Mouse (Mus musculus): ENCODE measurements at regions not wholly inside any gene's neighbourhood (a gene's known extent, or its start where the extent isn't known, plus 50 kb on each side); places are given as distances from the start of the nearest gene placed in this dataset.

DNA sequence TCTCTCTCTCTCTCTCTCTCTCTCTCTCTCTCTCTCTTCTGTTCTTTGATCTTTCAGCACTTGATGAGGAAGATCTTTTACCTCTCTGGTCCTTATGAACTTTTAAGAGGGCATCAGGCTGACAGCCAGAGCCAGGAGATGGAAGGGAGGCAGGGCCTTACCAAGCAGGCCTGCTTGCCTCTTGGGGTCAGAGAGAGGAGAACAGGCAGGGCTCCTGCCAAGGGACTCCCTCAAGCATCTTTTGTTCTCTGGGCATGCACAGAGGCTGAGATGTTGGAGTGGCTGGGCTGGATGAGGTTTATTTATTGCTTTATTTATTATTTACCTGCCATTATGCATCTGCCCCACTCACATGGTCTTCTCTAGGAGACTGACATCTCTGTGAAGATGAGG, 278.5 kb downstream of the Psat1 start:
- no peaks in the 10 kb centered on the region; the same call in 1 of the 2 replicates for H3K27me3 ChIP-seq (ENCODE audit: control insufficient read depth, insufficient read depth, low read length)
- H3K36me3 ChIP-seq (ENCODE audit: control insufficient read depth, insufficient read depth) = no peaks in the 10 kb centered on the region
- no peak for ATAC-seq (replicated peaks; ENCODE audit: extremely low read depth, insufficient read depth, low FRiP score)
- no peak overlapping the region for H3K27ac ChIP-seq (ENCODE audit: low read length)
- H3K4me2 ChIP-seq (ENCODE audit: low read depth, low read length) = no peak overlapping the region
- H3K4me3 ChIP-seq (ENCODE audit: low read length) = no peak overlapping the region
- H3K4me1 ChIP-seq (ENCODE audit: control insufficient read depth, insufficient read depth, low read length) = no peaks in the 10 kb centered on the region
- H3K9ac ChIP-seq (ENCODE audit: low read length) = no peak overlapping the region
- H3K9me3 ChIP-seq (replicated peaks; ENCODE audit: control insufficient read depth, low read length) = no peaks in the 10 kb centered on the region

DNA sequence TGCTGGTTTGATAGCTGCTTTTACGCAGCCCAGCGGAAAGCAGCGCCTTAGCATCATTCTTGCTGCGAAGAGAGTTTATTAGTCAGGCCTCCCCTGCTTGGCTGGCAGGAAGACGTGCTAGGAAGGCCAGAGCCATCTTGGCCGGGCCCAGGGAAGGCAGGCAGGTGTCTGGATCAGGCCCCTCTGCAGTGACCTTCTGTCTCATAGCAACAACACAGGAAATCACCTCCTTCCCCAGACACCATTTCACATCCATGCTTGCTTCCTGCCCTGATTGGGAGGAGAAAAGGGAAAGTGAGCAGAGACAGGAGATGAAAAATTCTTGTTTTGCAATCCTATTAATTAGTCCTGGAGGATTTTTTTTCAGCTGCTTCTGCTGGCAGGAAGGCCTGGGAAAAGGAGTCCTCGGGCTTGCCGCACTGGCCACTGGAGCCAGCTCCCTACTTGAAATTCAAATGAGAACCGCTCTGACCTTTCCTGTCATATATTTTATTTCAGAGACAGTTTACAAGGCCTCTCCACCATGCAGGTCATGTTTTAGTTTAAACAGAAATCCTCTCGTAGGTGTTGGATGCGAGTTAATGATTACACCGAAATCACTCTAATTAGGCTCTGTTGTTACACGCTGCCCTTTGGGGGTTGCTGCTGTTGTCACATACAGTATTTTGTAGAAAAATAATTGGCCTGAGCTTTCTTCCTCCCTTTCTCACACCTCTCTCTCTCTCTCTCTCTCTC, 279.1 kb downstream of the Psat1 start:
- 57% methylated on average over 13 of the region's 13 CpGs for WGBS
- 0 out of 2 replicates have a peak, but pooled peaks have one; percentile 37 for ATAC-seq (replicated peaks; ENCODE audit: extremely low read depth, insufficient read depth, low FRiP score)
- Histone ChIP-seq H3K9ac (ENCODE audit: low read length) (no peak overlapping the region), H3K4me1 (ENCODE audit: control insufficient read depth, insufficient read depth, low read length) (no peaks in the 10 kb centered on the region), H3K4me2 (ENCODE audit: low read depth, low read length) (no peak overlapping the region), H3K36me3 (ENCODE audit: control insufficient read depth, insufficient read depth) (no peaks in the 10 kb centered on the region), H3K27ac (ENCODE audit: low read length) (no peak overlapping the region), H3K27me3 (ENCODE audit: control insufficient read depth, insufficient read depth, low read length) (no peaks in the 10 kb centered on the region; the same call in 1 of the 2 replicates), H3K4me3 (ENCODE audit: low read length) (no peak overlapping the region), H3K9me3 (replicated peaks; ENCODE audit: control insufficient read depth, low read length) (no peaks in the 10 kb centered on the region)

DNA sequence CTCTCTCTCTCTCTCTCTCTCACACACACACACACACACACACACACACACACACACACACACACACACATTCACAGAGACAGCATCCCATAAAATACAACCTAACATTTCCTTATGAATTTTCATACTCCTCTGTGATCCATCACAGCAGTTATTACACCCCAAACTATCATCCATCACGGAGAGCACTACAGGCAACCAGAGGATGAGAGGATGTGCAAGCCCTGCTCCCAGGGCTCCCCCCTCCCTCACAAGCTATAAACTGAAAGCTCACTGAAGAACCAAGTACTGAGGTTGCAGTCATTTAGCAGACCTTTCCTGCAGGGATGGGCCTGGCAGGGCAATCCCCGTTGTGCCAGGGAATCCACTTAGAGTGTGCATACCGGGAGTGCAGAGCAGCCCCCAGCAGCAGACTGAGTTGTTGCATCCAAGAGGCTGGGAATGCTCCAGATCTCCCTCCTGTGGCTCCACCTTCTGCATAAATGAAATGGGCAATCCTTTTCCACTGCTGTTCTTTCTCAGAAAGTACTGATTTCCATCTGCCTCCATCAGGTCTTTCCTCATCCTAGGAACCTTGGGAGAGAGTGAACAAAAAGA, 283.4 kb downstream of the Psat1 start:
- Histone ChIP-seq H3K9ac (ENCODE audit: low read length) (no peak overlapping the region), H3K4me1 (ENCODE audit: control insufficient read depth, insufficient read depth, low read length) (no peaks in the 10 kb centered on the region), H3K4me2 (ENCODE audit: low read depth, low read length) (no peak overlapping the region), H3K36me3 (ENCODE audit: control insufficient read depth, insufficient read depth) (no peaks in the 10 kb centered on the region), H3K4me3 (ENCODE audit: low read length) (no peak overlapping the region), H3K27ac (ENCODE audit: low read length) (no peak overlapping the region), H3K9me3 (replicated peaks; ENCODE audit: control insufficient read depth, low read length) (no peaks in the 10 kb centered on the region), H3K27me3 (ENCODE audit: control insufficient read depth, insufficient read depth, low read length) (no peaks in the 10 kb centered on the region; the same call in 1 of the 2 replicates)
- no peak for ATAC-seq (replicated peaks; ENCODE audit: extremely low read depth, insufficient read depth, low FRiP score)
- 45% methylated on average over 3 of the region's 3 CpGs for WGBS

DNA sequence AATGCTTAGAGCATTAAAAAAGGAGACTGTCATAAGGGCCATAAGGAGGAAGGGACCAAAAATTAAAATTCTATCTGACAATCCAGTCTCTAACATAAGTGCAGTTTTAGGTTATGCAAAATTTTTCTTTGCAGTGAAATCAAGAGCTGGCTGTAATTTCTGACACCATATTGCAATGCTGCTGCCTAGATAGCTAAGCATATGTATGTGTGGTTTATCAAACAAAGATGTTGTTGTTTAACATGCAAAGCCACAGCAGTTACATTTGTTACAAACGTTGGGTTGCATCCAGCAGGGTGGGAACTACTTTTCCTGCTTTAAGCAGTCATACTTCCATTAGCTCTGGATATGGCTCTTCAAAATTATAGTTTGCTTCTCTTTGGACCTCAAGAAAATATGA, 288.5 kb downstream of the Psat1 start:
- no peaks in the 10 kb centered on the region for H3K36me3 ChIP-seq (ENCODE audit: control insufficient read depth, insufficient read depth)
- H3K27ac ChIP-seq (ENCODE audit: low read length) = no peak overlapping the region
- H3K9ac ChIP-seq (ENCODE audit: low read length) = no peak overlapping the region

DNA sequence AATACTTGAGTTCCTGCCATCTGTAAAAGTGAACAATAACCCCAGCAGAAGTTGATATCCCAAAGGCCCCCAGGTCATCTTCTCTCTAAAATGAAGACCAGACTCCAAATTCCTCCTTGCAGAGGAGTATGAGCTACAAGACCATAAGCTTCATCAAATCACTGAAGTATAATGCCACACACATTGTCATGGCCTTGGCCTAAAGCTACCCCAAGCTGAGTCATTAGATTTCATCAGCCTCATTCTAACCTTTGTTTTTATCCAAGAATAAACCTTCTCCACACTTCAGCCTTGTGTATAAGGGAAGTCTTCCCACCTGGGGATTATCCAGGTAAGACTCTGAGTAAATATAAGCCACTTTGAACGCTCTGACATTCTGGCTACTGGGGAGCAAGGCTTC, 289.3 kb downstream of the Psat1 start:
- H3K27me3 ChIP-seq (ENCODE audit: control insufficient read depth, insufficient read depth, low read length) = no peaks in the 10 kb centered on the region
- H3K4me3 ChIP-seq (ENCODE audit: low read length) = no peak overlapping the region
- H3K9ac ChIP-seq (ENCODE audit: low read length) = no peak overlapping the region
- H3K27ac ChIP-seq (ENCODE audit: low read length) = no peak overlapping the region
- H3K4me1 ChIP-seq (ENCODE audit: control insufficient read depth, insufficient read depth, low read length) = no peaks in the 10 kb centered on the region
- ATAC-seq (replicated peaks; ENCODE audit: extremely low read depth, insufficient read depth, low FRiP score) = no peak
- 72% methylated on average over 1 of the region's 1 CpGs for WGBS
- H3K4me2 ChIP-seq (ENCODE audit: low read depth, low read length) = no peak overlapping the region
- H3K36me3 ChIP-seq (ENCODE audit: control insufficient read depth, insufficient read depth) = no peaks in the 10 kb centered on the region
- H3K9me3 ChIP-seq (replicated peaks; ENCODE audit: control insufficient read depth, low read length) = no peaks in the 10 kb centered on the region

More for the DNA sequence above, 288.5 kb downstream of the Psat1 start:
- H3K4me2 ChIP-seq (ENCODE audit: low read depth, low read length) = no peak overlapping the region
- no peaks in the 10 kb centered on the region for H3K4me1 ChIP-seq (ENCODE audit: control insufficient read depth, insufficient read depth, low read length)
- H3K4me3 ChIP-seq (ENCODE audit: low read length) = no peak overlapping the region
- WGBS = 57% methylated on average over 1 of the region's 1 CpGs
- H3K27me3 ChIP-seq (ENCODE audit: control insufficient read depth, insufficient read depth, low read length) = no peaks in the 10 kb centered on the region
- no peaks in the 10 kb centered on the region for H3K9me3 ChIP-seq (replicated peaks; ENCODE audit: control insufficient read depth, low read length)
- no peak for ATAC-seq (replicated peaks; ENCODE audit: extremely low read depth, insufficient read depth, low FRiP score)

DNA sequence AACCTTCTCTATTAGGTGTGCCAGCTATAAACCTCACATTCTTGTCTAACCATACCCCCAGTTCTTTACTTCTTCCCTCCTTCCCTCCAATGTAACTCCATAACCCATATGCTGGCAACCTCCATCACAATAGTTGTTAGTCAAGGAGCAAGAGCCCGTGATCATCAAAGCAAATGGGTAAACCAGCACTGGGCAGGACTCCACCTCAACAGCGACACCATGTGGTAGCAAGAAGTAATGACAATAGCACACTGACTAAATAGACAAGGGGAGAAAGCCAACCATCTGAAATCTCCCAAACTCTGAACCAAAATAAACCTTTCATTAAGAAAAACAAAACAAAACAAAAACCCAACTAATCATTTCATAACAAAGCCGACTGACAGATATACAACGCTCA, 297.8 kb downstream of the Psat1 start:
- Histone ChIP-seq H3K4me1 (ENCODE audit: control insufficient read depth, insufficient read depth, low read length) (no peaks in the 10 kb centered on the region), H3K27ac (ENCODE audit: low read length) (no peak overlapping the region), H3K4me2 (ENCODE audit: low read depth, low read length) (no peak overlapping the region), H3K4me3 (ENCODE audit: low read length) (no peak overlapping the region), H3K27me3 (ENCODE audit: control insufficient read depth, insufficient read depth, low read length) (no peaks in the 10 kb centered on the region), H3K9ac (ENCODE audit: low read length) (no peak overlapping the region), H3K9me3 (replicated peaks; ENCODE audit: control insufficient read depth, low read length) (no peaks in the 10 kb centered on the region), H3K36me3 (ENCODE audit: control insufficient read depth, insufficient read depth) (no peaks in the 10 kb centered on the region)
- 17% methylated on average over 4 of the region's 4 CpGs for WGBS
- ATAC-seq (replicated peaks; ENCODE audit: extremely low read depth, insufficient read depth, low FRiP score) = no peak

DNA sequence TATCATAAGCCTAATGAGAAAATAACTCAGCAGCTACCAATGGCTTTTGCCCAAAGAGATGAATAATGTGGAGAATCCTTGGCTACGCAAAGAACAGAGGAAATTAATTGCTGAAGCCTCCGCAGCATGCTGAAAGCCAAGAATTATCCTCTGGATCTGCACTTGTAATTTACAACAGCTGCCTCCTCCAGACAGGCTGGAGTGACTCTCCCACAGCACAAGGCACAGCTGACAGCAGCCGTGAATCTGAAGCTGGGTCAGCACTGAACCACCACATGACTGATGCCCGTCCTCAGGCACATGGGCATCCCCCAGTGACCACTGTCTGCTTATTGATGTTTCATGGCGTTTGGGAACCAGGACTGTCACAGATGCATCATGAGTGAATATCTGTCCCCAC, 299.8 kb downstream of the Psat1 start:
- no peaks in the 10 kb centered on the region for H3K4me1 ChIP-seq (ENCODE audit: control insufficient read depth, insufficient read depth, low read length)
- WGBS = 64% methylated on average over 5 of the region's 5 CpGs
- no peak for ATAC-seq (replicated peaks; ENCODE audit: extremely low read depth, insufficient read depth, low FRiP score)
- H3K4me3 ChIP-seq (ENCODE audit: low read length) = no peak overlapping the region
- no peak overlapping the region for H3K27ac ChIP-seq (ENCODE audit: low read length)
- H3K36me3 ChIP-seq (ENCODE audit: control insufficient read depth, insufficient read depth) = no peaks in the 10 kb centered on the region
- no peak overlapping the region for H3K9ac ChIP-seq (ENCODE audit: low read length)
- H3K4me2 ChIP-seq (ENCODE audit: low read depth, low read length) = no peak overlapping the region
- no peaks in the 10 kb centered on the region for H3K9me3 ChIP-seq (replicated peaks; ENCODE audit: control insufficient read depth, low read length)
- no peaks in the 10 kb centered on the region for H3K27me3 ChIP-seq (ENCODE audit: control insufficient read depth, insufficient read depth, low read length)

DNA sequence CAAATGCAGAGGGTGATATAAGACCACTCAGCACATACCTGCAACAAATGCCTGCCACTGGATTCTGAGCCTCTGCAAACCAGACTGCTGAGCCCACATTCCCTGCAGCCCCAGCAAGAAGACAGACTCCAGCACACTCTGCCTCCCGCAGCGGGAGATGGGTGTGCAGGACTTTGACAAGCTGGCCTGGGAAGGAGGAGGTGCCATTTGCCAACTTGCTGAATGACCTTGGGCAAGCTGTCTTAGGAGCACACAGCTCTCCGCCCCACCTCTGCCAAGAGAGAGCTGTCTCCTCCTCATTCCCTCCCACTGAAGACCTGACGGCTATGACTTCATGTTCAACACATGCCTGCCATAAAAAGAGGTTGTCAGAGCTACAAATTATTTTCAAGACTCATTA, 302.4 kb downstream of the Psat1 start:
- Histone ChIP-seq H3K4me1 (ENCODE audit: control insufficient read depth, insufficient read depth, low read length) (no peaks in the 10 kb centered on the region), H3K4me3 (ENCODE audit: low read length) (no peak overlapping the region), H3K9ac (ENCODE audit: low read length) (no peak overlapping the region), H3K9me3 (replicated peaks; ENCODE audit: control insufficient read depth, low read length) (peaks cover 4% of the 10 kb centered on the region; the same call in 1 of the 2 replicates), H3K36me3 (ENCODE audit: control insufficient read depth, insufficient read depth) (no peaks in the 10 kb centered on the region), H3K4me2 (ENCODE audit: low read depth, low read length) (no peak overlapping the region), H3K27me3 (ENCODE audit: control insufficient read depth, insufficient read depth, low read length) (no peaks in the 10 kb centered on the region), H3K27ac (ENCODE audit: low read length) (no peak overlapping the region)
- no peak for ATAC-seq (replicated peaks; ENCODE audit: extremely low read depth, insufficient read depth, low FRiP score)
- WGBS = 52% methylated on average over 4 of the region's 4 CpGs

DNA sequence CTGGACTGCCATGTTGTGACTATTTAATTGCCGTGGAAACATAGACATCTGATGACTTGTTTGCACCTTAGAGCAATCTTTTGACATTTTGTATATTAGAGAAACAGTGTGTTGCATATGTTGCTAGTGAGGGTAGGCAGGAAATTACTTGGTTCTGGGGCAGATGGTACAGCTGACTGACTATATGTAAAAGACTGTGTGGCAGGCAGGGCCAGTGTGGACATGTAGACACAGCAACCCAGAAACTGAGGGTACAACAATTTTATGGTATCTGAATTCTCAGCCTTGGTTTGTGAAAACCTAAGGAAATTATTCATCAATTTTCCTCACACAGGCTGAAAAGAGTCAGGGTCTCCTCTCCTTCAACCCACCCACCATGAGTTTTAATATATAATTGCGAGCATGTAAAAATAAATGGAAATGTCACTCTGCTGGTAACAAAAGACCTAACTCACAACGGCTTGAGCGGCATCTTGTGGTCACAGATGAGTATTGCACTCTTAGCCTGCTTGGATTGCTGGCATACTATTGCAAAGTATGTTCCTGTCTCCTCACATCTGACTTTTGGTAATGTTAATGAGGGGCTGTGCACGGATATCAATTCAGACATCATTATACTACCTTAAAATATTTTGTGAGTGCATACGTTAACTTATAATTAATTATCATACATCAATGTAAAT, 329.8 kb downstream of the Psat1 start:
- peaks cover 9% of the 10 kb centered on the region; the same call in 1 of the 2 replicates for H3K4me1 ChIP-seq (ENCODE audit: control insufficient read depth, insufficient read depth, low read length)
- no peak overlapping the region for H3K4me3 ChIP-seq (ENCODE audit: low read length)
- ATAC-seq (replicated peaks; ENCODE audit: extremely low read depth, insufficient read depth, low FRiP score) = no peak
- H3K27me3 ChIP-seq (ENCODE audit: control insufficient read depth, insufficient read depth, low read length) = no peaks in the 10 kb centered on the region
- no peak overlapping the region for H3K27ac ChIP-seq (ENCODE audit: low read length)
- no peaks in the 10 kb centered on the region for H3K9me3 ChIP-seq (replicated peaks; ENCODE audit: control insufficient read depth, low read length)
- no peak overlapping the region for H3K4me2 ChIP-seq (ENCODE audit: low read depth, low read length)
- WGBS = 17% methylated on average over 6 of the region's 6 CpGs
- no peak overlapping the region for H3K9ac ChIP-seq (ENCODE audit: low read length)
- no peaks in the 10 kb centered on the region for H3K36me3 ChIP-seq (ENCODE audit: control insufficient read depth, insufficient read depth)
